Mouse (Mus musculus): ENCODE results near the gene Odf3l1.

DNA sequence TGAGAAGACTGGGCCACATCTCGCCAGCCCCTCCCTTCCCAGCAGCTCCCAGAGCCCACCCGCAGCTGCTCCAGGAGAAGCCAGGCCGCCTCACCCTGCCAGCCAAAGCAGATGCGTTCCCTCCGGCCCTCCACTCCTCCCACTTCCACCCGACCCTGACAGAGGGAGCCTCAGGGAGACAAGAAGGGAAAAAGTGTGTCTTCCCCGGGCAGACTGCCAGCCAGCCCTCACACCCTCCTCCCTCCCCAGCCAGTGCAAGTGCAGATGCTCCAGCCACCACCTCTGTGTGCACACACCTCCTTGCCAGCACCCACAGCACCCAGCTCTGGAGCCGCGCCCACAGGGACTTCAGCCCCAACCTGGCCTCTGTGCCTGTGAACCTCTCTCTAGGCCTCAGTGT, 12.3 kb upstream of the Odf3l1 start:
- no peak for TF ChIP-seq RAD21 (IDR thresholded peaks at IDR 0.05; ENCODE audit: low read depth, low read length)
- TF ChIP-seq ZC3H11A (IDR thresholded peaks at IDR 0.05; ENCODE audit: low read depth, low read length), result no peak
- no peak for TF ChIP-seq CTCF (conservative IDR thresholded peaks at IDR 0.05 in 1 of 2, IDR thresholded peaks at IDR 0.05 in 1 of 2; ENCODE audit: low read depth in 2 of 2, low read length in 2 of 2)
- TF ChIP-seq ELF1 (IDR thresholded peaks at IDR 0.05; ENCODE audit: low read depth, low read length), result no peak
- TF ChIP-seq POLR2A (IDR thresholded peaks at IDR 0.05; ENCODE audit: low read depth, low read length), result no peak
- TF ChIP-seq NRF1 (IDR thresholded peaks at IDR 0.05; ENCODE audit: low read depth, low read length), result no peak
- no peak for TF ChIP-seq MEF2A (IDR thresholded peaks at IDR 0.05; ENCODE audit: borderline replicate concordance, low read depth, low read length)
- no peak for TF ChIP-seq KAT2A (IDR thresholded peaks at IDR 0.05; ENCODE audit: insufficient replicate concordance, low read length)
- TF ChIP-seq SMC3 (IDR thresholded peaks at IDR 0.05; ENCODE audit: low read depth, low read length), result no peak
- TF ChIP-seq JUND (conservative IDR thresholded peaks at IDR 0.05; ENCODE audit: low read depth, low read length), result no peak
- TF ChIP-seq EP300 (IDR thresholded peaks at IDR 0.05; ENCODE audit: low read length), result no peak
- TF ChIP-seq USF1 (IDR thresholded peaks at IDR 0.05; ENCODE audit: low read depth, low read length), result no peak
- TF ChIP-seq BHLHE40 (IDR thresholded peaks at IDR 0.05; ENCODE audit: low read depth, low read length), result no peak

Measured in CH12.LX (cell line).